Mouse (Mus musculus): ENCODE results near the gene Ercc6l.
A peak's percentile ranks its signal among the peaks of the same experiment; 100 is the strongest.

The Ercc6l gene

DNA sequence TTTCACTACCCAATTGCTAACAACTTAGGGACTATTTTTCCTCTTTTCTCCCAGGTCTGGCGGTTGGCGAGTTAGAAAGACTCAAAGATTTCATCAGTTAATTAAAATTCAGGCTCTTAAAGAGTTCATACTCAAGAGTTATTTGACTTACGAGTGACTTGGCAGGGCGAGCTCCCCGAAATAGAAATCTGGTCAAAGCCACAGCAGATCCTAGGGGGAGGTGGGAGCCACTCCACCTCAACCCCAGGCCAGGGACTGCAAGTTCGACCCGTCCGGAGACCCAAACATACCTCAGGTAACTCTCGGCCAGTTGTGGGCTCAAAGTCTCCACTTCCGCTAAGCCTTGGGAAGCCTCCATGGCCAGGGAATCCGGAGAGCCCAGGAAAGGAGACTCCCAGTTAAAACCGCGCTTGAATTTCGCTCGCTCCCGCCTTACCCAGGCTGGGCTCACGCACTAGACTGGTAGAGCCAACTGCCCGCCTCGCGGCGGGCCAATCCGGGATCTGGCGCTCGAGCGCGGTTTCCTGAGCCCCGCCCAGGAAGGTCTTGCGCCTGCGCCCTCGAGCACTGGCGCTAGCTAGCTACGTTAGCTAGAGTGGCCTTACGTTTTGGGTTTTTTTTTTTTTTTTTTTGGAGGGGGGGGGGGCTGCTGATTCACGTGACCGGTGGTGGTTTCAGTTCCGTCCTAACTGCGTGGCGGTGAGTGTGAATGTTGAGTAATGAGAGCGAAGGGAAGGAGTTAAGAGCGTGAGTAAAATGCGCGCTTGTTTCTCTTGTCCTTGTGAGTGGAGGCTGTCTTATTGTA lies at the start of gene Ercc6l:
Ercc6l (minus strand) TSS at position 474 of the 805 bp plus-strand sequence.
- peak; percentile 96 for DNase-seq (ENCODE audit: low read depth, low spot score)

- DNase-seq (ENCODE audit: low read depth, low spot score) = no peak
Observed at GRCm38 (mm10) chrX:102190840-102191239, 33.9 kb upstream of the Ercc6l start.

GRCm38 (mm10) chrX:102189581-102189980 lies 32.7 kb upstream of the Ercc6l start:
- DNase-seq (ENCODE audit: low read depth, low spot score) = no peak

DNA sequence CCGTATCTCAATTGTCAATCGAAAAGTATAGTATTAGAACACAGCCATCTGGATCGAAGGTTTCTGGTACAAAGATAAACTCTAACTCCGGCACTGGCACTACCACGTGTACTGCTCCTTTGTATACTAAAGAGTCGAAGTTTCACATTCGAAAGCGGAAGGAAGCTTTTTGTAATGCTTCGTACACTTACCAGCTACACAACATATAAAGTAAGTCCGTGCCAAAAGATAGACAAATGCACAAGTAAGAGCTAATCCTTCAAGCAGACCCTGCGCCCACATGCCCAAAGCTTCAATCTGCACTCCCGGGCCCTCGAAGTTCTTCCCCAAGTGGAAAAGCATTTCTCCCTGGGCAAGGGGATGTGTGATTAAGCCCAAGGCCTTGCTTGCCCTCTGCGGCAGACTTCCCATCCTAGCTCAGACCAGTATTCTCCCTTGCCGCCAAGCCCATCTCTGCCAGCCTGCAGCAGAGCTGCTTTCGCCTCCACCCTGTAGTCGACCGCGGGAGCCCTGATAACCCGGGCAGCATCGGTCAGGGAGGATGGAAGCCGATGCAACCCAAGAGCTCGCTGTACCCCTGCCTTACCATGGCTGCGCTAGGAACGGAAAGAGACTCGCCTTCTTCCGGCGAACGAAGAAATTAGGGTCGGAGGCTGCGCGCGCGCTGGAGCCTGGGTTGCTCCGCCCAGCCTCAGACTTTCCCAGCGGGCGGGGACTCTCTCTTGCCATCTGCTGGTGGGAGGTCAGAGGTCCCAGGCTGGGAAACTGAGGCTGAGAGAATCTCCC lies 32.0 kb upstream of the Ercc6l start, which contains the start of gene Rps4x:
Rps4x (minus strand) TSS at position 683 of the 786 bp plus-strand sequence.
- peak; percentile 90 for DNase-seq (ENCODE audit: low read depth, low spot score)

GRCm38 (mm10) chrX:102187023-102187699 lies 30.3 kb upstream of the Ercc6l start:
- DNase-seq (ENCODE audit: low read depth, low spot score) = peak; percentile 27

- no peak for DNase-seq (ENCODE audit: low read depth, low spot score)
Observed at GRCm38 (mm10) chrX:102182575-102182974, 25.7 kb upstream of the Ercc6l start.

GRCm38 (mm10) chrX:102175538-102176287 lies 18.8 kb upstream of the Ercc6l start:
- no peak for DNase-seq (ENCODE audit: low read depth, low spot score)

DNA sequence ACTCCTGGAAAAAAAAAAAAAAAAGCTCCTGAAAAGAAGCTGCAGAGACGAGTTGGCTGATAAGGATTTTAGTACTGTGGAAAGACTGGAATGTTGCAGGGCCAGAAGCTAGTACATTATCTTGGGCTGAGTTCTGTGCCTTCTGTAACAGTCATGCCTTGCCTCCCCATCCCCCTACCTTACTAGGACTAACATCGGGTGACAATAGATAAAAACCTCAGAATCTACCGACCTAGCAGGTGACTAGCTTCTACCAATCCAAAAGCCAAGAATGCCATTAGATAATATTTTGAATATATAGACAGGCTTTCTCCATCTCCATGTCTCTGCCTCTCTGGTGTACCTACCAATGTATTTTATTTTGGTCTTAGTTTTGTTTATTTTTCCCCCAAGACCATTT lies 14.0 kb upstream of the Ercc6l start:
- DNase-seq (ENCODE audit: low read depth, low spot score) = no peak

DNA sequence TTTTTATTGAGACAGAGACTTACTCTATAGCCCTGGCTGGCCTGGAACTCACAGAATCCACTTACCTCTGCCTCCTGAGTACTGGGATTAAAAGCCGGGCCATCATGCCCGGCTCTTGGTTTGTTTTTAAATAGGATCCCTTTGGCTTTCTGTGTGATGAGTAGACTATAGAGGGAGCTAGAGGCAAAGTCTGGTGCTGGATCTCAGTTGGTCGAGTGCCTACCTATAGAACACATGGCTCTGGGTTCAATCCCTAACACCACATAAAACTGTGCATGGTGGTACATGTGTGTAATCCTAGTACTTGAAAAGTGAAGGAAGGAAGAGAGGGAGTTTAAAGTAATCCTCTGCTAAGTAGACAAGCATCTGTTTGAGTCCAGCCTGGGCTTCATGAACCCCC lies 13.2 kb upstream of the Ercc6l start:
- DNase-seq (ENCODE audit: low read depth, low spot score) = no peak

- DNase-seq (ENCODE audit: low read depth, low spot score) = no peak
Observed at GRCm38 (mm10) chrX:102169724-102170123, 12.8 kb upstream of the Ercc6l start.

DNA sequence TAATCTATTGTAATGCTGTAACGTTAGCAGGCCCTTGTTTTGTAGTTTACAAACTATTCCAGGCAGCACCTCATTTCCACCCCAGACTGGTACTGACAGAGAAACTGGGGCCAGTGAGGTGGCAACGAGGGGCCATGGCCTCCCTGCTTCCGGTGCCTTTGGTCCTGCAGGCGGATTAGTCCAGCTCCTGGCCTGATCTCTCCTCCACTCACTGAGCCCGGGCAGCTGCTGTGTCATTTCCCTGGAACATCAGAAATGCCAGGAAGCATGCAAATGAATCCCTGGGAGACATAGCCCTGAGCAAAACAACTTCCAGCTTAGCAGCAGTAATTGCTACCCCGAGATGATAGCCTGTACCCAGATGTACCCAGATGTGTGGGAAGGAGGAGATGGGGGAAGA lies 10.1 kb upstream of the Ercc6l start:
- DNase-seq (ENCODE audit: low read depth, low spot score) = no peak

DNA sequence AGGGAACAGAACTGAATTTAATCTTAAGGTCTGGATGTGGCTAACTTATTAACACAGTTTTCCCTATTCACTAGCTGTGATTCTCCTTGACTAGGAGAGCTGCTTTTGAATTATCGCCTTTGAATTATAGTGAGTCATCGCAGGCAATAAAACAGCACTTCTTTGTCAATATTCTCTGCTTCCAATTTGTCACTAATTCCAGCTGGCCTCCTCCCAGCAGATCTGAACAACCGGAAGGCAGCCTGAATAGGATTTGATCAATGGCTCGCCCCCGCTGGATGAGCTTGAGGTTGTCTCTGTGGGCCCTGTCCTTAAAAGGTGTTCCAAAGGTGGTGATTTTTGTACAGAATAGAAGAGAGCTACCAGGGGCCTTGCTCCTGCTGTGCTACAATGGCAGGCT lies 9.6 kb upstream of the Ercc6l start:
- DNase-seq (ENCODE audit: low read depth, low spot score) = no peak

GRCm38 (mm10) chrX:102163529-102163928 lies 6.6 kb upstream of the Ercc6l start:
- no peak for DNase-seq (ENCODE audit: low read depth, low spot score)

- peak; percentile 29 for DNase-seq (ENCODE audit: low read depth, low spot score)
Observed at GRCm38 (mm10) chrX:102163096-102163495, 6.2 kb upstream of the Ercc6l start.

DNA sequence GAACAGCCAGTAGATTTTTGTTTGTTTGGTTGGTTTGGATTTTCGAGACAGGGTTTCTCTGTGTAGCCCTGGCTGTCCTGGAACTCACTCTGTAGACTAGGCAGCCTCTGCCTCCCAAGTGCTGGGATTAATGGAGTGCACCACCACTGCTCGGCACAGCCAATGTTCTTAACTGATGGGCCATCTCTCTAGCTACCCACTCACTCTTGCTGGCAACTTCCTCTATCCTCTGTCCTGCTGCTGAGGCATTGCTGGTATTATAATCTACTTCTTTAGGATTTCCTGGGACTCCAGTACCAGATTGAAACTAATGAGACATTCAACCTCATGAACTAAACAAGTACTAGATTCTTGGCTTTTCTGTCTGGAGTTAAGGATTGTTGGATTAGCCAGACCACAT lies 3.6 kb upstream of the Ercc6l start:
- no peak for DNase-seq (ENCODE audit: low read depth, low spot score)

DNA sequence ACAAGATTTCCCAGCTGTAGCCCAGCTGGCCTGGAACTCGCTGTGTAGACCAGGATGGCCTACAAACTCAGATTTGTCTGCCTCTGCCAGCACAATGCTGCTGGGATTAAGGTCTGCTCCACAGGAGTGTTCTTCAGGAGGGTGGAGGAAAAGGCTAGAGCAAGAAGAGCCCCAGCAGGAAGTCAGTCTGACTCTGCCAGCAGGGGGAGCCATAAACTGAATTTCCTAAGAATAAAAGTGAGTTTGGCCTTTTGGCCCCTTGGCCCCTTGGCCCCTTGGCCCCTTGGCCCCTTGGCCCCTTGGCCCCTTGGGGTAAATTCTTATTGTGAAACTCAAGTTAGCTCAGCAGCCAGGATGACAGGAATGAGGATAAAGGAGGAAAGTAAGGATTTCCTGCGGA lies 2.9 kb upstream of the Ercc6l start:
- DNase-seq (ENCODE audit: low read depth, low spot score) = peak; percentile 71

- DNase-seq (ENCODE audit: low read depth, low spot score) = no peak
Observed at GRCm38 (mm10) chrX:102157423-102157791, 516 bp upstream of the Ercc6l start.

- DNase-seq (ENCODE audit: low read depth, low spot score) = no peak
Observed at GRCm38 (mm10) chrX:102141157-102141556, 15.7 kb downstream of the Ercc6l start.

DNA sequence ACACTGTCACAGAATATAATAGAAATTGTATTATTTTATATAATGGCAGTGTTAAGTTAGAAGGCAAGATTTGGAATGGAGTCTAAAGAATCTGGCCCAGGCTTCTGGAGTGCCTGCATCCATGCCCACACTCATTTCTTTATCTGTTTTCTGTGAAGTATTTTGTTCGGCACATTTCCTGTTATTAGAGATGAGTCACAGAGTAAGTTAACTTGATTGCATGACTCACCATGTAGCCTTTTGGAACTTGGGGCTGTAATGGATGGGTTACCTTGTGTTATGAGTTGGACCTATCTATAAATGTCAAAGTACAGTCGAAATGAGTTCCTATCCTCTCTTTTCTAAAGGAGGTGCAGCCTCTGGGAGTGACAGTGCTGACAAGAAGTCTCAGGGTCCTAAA lies 35.6 kb downstream of the Ercc6l start:
- no peak for DNase-seq (ENCODE audit: low read depth, low spot score)

DNA sequence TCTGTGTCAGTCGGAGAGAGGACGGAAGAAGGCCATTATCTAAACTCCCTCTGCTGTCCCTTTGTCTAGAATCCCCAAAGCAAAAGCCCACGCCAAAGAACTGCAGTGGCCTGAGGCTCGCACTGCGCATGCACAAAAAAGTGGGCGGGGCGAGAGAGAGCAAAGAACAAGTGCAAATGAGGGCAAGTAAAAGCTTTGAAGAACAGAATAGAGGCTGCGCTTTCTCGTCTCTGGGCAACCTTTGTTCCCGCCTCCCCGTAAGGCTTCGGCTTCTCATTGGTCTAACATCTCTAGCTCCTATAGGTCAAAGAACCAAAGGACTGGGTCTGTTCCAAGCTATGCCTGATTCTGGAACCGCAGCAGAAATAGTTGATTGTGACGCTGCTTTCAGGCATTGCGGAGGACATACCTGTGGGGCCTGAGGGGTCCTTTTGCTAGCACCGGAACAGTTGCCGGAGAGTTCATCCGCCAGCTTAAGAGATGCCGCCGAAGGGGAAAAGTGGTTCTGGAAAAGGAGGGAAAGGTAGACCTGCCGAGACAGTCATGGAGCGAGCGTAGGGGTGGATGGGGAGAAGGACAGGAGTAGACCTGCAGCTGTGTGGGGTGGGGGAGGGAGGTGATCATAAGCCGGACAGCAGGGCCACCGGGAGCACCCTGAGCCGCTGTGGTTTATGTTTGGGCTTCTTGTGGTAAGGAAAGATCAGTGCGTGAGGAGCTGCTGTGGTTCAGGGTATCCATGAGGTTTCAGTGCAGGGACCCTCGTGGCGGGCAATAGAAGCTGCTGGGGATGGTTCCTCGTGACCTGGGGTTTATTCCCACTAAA lies 37.6 kb downstream of the Ercc6l start, which contains the start of gene Pin4:
Pin4 (plus strand) TSS at position 406 of the 823 bp plus-strand sequence.
- DNase-seq (ENCODE audit: low read depth, low spot score) = peak; percentile 95

- DNase-seq (ENCODE audit: low read depth, low spot score) = no peak
Observed at GRCm38 (mm10) chrX:102115676-102116075, 41.2 kb downstream of the Ercc6l start.

Data from CD4-positive, CD25-positive, alpha-beta regulatory T cell, adult 2 months (primary cell).